Mouse (Mus musculus): ENCODE results near the gene Prdm10.

DNA sequence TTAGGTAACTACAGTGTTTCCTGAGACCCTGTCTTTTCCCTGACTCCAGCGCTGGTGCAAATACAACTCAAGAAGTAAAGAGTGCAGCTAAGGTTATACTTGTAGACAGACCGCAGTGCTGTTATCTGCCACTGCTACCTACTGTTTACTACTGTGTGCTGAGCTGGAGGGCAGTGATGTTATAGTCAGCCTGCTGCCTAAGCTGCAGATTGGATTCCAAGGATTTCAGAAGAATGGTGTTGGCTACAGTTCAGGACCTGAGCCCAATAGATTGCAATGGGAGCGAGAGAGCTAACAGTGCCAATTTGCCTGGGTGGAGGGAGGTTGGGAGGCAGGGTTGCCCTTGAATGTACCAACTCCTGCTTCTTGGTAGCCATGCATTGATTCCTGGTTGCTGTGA lies 25.5 kb downstream of the Prdm10 start:
- no peak for TF ChIP-seq CTCF (IDR thresholded peaks at IDR 0.05; ENCODE audit: low read depth)
- TF ChIP-seq EP300 (IDR thresholded peaks at IDR 0.05; ENCODE audit: low read depth), result no peak
